Mouse (Mus musculus) midbrain, embryonic 10.5 days (tissue): ENCODE measurements around the gene Ldhc. TPM values are rescaled to one million over a fixed set of nuclear protein-coding genes. Genes with fewer than 3 reads are reported as not detected.
A peak's percentile ranks its signal among the peaks of the same experiment; 100 is the strongest.

ENCODE experiments used
- DNase-seq: peaks from one replicate; pipeline ENCODE4 v3.0.0-alpha.2; 2017; ENCODE audit warnings: low spot score
- H3K27ac ChIP-seq: fragments of 300-500 bp; sonication (generic); replicated peaks from 2 replicates; pipeline ENCODE4 v1.5.1; 2016; ENCODE audit warnings: mild to moderate bottlenecking
- H3K27me3 ChIP-seq: fragments of 300-500 bp; sonication (generic); 2 replicates; pipeline ENCODE4 v1.6.1; 2016; ENCODE audit warnings: low read depth, mild to moderate bottlenecking; ENCODE audit not compliant: poor library complexity, severe bottlenecking
- H3K36me3 ChIP-seq: fragments of 300-500 bp; sonication (generic); 2 replicates; pipeline ENCODE4 v1.6.1; 2016; ENCODE audit warnings: mild to moderate bottlenecking, moderate library complexity
- H3K4me1 ChIP-seq: fragments of 300-500 bp; sonication (generic); 2 replicates; pipeline ENCODE4 v1.6.1; 2016
- H3K4me3 ChIP-seq: fragments of 300-500 bp; sonication (generic); 2 replicates; pipeline ENCODE4 v1.5.1; 2016; ENCODE audit warnings: mild to moderate bottlenecking, moderate library complexity
- H3K9me3 ChIP-seq: fragments of 300-500 bp; sonication (generic); replicated peaks from 2 replicates; pipeline ENCODE4 v1.6.1; 2016; ENCODE audit warnings: mild to moderate bottlenecking
- WGBS: fragments of 180-500 bp; shearing (Covaris S2); methylation state at CpG from one replicate; pipeline ENCODE4 v1.1.7; 2016; 5-methylcytosine and 5-hydroxymethylcytosine counted together
- polyA plus RNA-seq: library from polyadenylated mRNA; unstranded; fragments of >200 nt; fragmentation: Nextera tagmentation; extraction: Ambion mirVana; gene quantifications from 2 replicates; pipeline ENCODE4 v1.2.1, GENCODE M21; 2016

Ldhc gene
- polyA plus RNA-seq, 1 experiment from 2014 or later = not detected

- no peak overlapping the region for H3K4me3 ChIP-seq
- no peaks in the 10 kb centered on the region for H3K36me3 ChIP-seq
- H3K27me3 ChIP-seq = 0 out of 2 replicates have a peak, but pooled peaks cover 8% of the 10 kb centered on the region
- H3K9me3 ChIP-seq = no peaks in the 10 kb centered on the region
- H3K27ac ChIP-seq = peak overlapping the region; percentile 50; the same call in 1 of the 2 replicates
- WGBS = 20% methylated on average over 14 of the region's 14 CpGs
- peaks cover 48% of the 10 kb centered on the region for H3K4me1 ChIP-seq
- no peak for DNase-seq
Measured at GRCm38 (mm10) chr7:46834994-46835610, 25.9 kb upstream of the Ldhc start.

- H3K36me3 ChIP-seq = no peaks in the 10 kb centered on the region
- H3K4me1 ChIP-seq = peaks cover 50% of the 10 kb centered on the region
- no peaks in the 10 kb centered on the region for H3K9me3 ChIP-seq
- DNase-seq = no peak
- 80% methylated on average over 5 of the region's 5 CpGs for WGBS
- H3K4me3 ChIP-seq = no peak overlapping the region
- H3K27ac ChIP-seq = no peak overlapping the region
- H3K27me3 ChIP-seq = peaks cover 19% of the 10 kb centered on the region
Measured at GRCm38 (mm10) chr7:46836357-46836756, 24.6 kb upstream of the Ldhc start.

GRCm38 (mm10) chr7:46837073-46837472, 23.9 kb upstream of the Ldhc start:
- no peak overlapping the region for H3K4me3 ChIP-seq
- H3K27ac ChIP-seq = 0 out of 2 replicates have a peak overlapping the region, but pooled peaks have one; percentile 20
- no peaks in the 10 kb centered on the region for H3K9me3 ChIP-seq
- H3K4me1 ChIP-seq = peaks cover 53% of the 10 kb centered on the region
- H3K27me3 ChIP-seq = peaks cover 24% of the 10 kb centered on the region
- no peaks in the 10 kb centered on the region for H3K36me3 ChIP-seq
- DNase-seq = no peak
- WGBS = 48% methylated on average over 5 of the region's 5 CpGs

GRCm38 (mm10) chr7:46838104-46838671, 22.8 kb upstream of the Ldhc start:
- DNase-seq = peak; percentile 42
- 2% methylated on average over 9 of the region's 9 CpGs for WGBS
- peaks cover 33% of the 10 kb centered on the region for H3K27me3 ChIP-seq
- no peaks in the 10 kb centered on the region for H3K36me3 ChIP-seq
- H3K4me3 ChIP-seq = peak overlapping the region; percentile 24
- H3K9me3 ChIP-seq = no peaks in the 10 kb centered on the region
- peak overlapping the region; percentile 79 for H3K27ac ChIP-seq
- H3K4me1 ChIP-seq = peaks cover 53% of the 10 kb centered on the region

GRCm38 (mm10) chr7:46838891-46839302, 22.1 kb upstream of the Ldhc start:
- DNase-seq = peak; percentile 58
- WGBS = 5% methylated on average over 8 of the region's 8 CpGs
- H3K27ac ChIP-seq = peak overlapping the region; percentile 79
- no peaks in the 10 kb centered on the region for H3K36me3 ChIP-seq
- peaks cover 37% of the 10 kb centered on the region for H3K27me3 ChIP-seq
- no peaks in the 10 kb centered on the region for H3K9me3 ChIP-seq
- H3K4me1 ChIP-seq = peaks cover 50% of the 10 kb centered on the region
- H3K4me3 ChIP-seq = peak overlapping the region; percentile 17

- Histone ChIP-seq H3K27me3 (peaks cover 37% of the 10 kb centered on the region), H3K4me3 (peak overlapping the region; percentile 17), H3K27ac (peak overlapping the region; percentile 79; the same call in 1 of the 2 replicates), H3K9me3 (no peaks in the 10 kb centered on the region), H3K4me1 (peaks cover 53% of the 10 kb centered on the region), H3K36me3 (no peaks in the 10 kb centered on the region)
- DNase-seq = no peak
- WGBS = 22% methylated on average over 7 of the region's 7 CpGs
Measured at GRCm38 (mm10) chr7:46839446-46839845, 21.6 kb upstream of the Ldhc start.

- Histone ChIP-seq H3K4me1 (peaks cover 54% of the 10 kb centered on the region), H3K27ac (no peak overlapping the region), H3K27me3 (peaks cover 37% of the 10 kb centered on the region), H3K4me3 (no peak overlapping the region), H3K9me3 (no peaks in the 10 kb centered on the region), H3K36me3 (no peaks in the 10 kb centered on the region)
- DNase-seq = no peak
- WGBS = 74% methylated on average over 5 of the region's 5 CpGs
Measured at GRCm38 (mm10) chr7:46839861-46840260, 21.1 kb upstream of the Ldhc start.

- peaks cover 37% of the 10 kb centered on the region for H3K27me3 ChIP-seq
- 53% methylated on average over 4 of the region's 4 CpGs for WGBS
- no peak overlapping the region for H3K4me3 ChIP-seq
- H3K27ac ChIP-seq = no peak overlapping the region
- peaks cover 54% of the 10 kb centered on the region for H3K4me1 ChIP-seq
- no peaks in the 10 kb centered on the region for H3K36me3 ChIP-seq
- DNase-seq = no peak
- no peaks in the 10 kb centered on the region for H3K9me3 ChIP-seq
Measured at GRCm38 (mm10) chr7:46840326-46840725, 20.7 kb upstream of the Ldhc start.

GRCm38 (mm10) chr7:46840787-46841525, 20.0 kb upstream of the Ldhc start, which contains the start of gene Ldha:
Gene Ldha, plus strand, starts transcription at chr7:46841475.
- no peak within 1 kb of the TSS for H3K27ac ChIP-seq
- no peak for DNase-seq
- H3K36me3 ChIP-seq = no peaks in the 10 kb centered on the region
- peaks cover 37% of the 10 kb centered on the region for H3K27me3 ChIP-seq
- WGBS = 26% methylated on average over 6 of the region's 6 CpGs
- H3K4me1 ChIP-seq = peaks cover 57% of the 10 kb centered on the region
- no peak within 1 kb of the TSS for H3K4me3 ChIP-seq
- H3K9me3 ChIP-seq = no peaks in the 10 kb centered on the region

- H3K4me3 ChIP-seq = no peak overlapping the region
- H3K27ac ChIP-seq = no peak overlapping the region
- WGBS = 34% methylated on average over 5 of the region's 5 CpGs
- H3K9me3 ChIP-seq = no peaks in the 10 kb centered on the region
- peaks cover 37% of the 10 kb centered on the region for H3K27me3 ChIP-seq
- peaks cover 3% of the 10 kb centered on the region; the same call in 1 of the 2 replicates for H3K36me3 ChIP-seq
- peaks cover 63% of the 10 kb centered on the region for H3K4me1 ChIP-seq
- no peak for DNase-seq
Measured at GRCm38 (mm10) chr7:46842278-46842677, 18.7 kb upstream of the Ldhc start.

- H3K4me1 ChIP-seq = peaks cover 63% of the 10 kb centered on the region
- H3K36me3 ChIP-seq = peaks cover 16% of the 10 kb centered on the region
- peaks cover 37% of the 10 kb centered on the region for H3K27me3 ChIP-seq
- no peak overlapping the region for H3K27ac ChIP-seq
- 92% methylated on average over 4 of the region's 4 CpGs for WGBS
- H3K9me3 ChIP-seq = no peaks in the 10 kb centered on the region
- H3K4me3 ChIP-seq = no peak overlapping the region
- DNase-seq = no peak
Measured at GRCm38 (mm10) chr7:46843576-46843975, 17.4 kb upstream of the Ldhc start.

- Histone ChIP-seq H3K4me3 (peak overlapping the region; percentile 93), H3K9me3 (no peaks in the 10 kb centered on the region), H3K4me1 (peaks cover 52% of the 10 kb centered on the region), H3K36me3 (peaks cover 34% of the 10 kb centered on the region), H3K27me3 (peaks cover 26% of the 10 kb centered on the region), H3K27ac (peak overlapping the region; percentile 99)
- DNase-seq = peak; percentile 93
- WGBS = under 1% methylated on average over 51 of the region's 51 CpGs
Measured at GRCm38 (mm10) chr7:46845211-46845977, 15.6 kb upstream of the Ldhc start.
